Mouse (Mus musculus) lung, adult 2 months (tissue): ENCODE measurements around the gene Amotl2.
"Not testable (repeated sequence)": the region's sequence is repeated elsewhere in the genome, so short reads cannot be mapped to it uniquely, and the experiment has no call there.

Source experiments
- CTCF ChIP-seq: fragments of 200-500 bp; IDR thresholded peaks from 2 replicates; pipeline ENCODE4 v1.5.1; 2011; ENCODE audit warnings: mild to moderate bottlenecking, low read length, control low read depth; ENCODE audit not compliant: insufficient read depth
- POLR2A ChIP-seq: fragments of 200-500 bp; IDR thresholded peaks from 2 replicates; pipeline ENCODE4 v1.6.1; 2011; ENCODE audit warnings: low read depth, mild to moderate bottlenecking, control low read depth, low read length, borderline replicate concordance; ENCODE audit errors: extremely low read depth

DNA sequence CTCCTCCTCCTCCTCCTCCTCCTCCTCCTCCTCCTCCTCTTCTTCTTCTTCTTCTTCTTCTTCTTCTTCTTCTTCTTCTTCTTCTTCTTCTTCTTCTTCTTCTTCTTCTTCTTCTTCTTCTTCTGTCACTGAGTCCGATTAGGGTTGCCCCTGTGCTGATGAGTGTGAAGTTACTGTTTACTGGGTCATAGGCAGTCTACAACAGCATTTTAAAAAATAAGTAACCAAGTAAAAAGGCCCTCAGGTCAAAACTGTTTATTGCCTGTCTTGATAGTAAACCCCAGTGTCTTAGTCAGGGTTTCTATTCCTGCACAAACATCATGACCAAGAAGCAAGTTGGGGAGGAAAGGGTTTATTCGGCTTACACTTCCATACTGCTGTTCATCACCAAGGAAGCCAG is 48.1 kb downstream of the Amotl2 start:
- not testable (repeated sequence) for TF ChIP-seq POLR2A, CTCF
